Mouse (Mus musculus) hindbrain, embryonic 14.5 days (tissue): ENCODE data around the gene Kcnn1. TPM values are rescaled to one million over a fixed set of nuclear protein-coding genes. Genes with fewer than 3 reads are reported as not detected.

Source experiments
- ATAC-seq: fragments of 200-750 bp; cut with Nextera tagmentation; 2 replicates; pipeline ENCODE4 v1.8.0; 2017; ENCODE audit warnings: moderate number of reproducible peaks, mild to moderate bottlenecking, moderate TSS enrichment, moderate library complexity; ENCODE audit not compliant: low FRiP score
- DNase-seq: peaks from one replicate; pipeline ENCODE4 v3.0.0-alpha.2; 2015; ENCODE audit warnings: low spot score
- H3K27ac ChIP-seq: fragments of 300-500 bp; sonication (generic); 2 replicates; pipeline ENCODE4 v1.5.1; 2014; ENCODE audit warnings: mild to moderate bottlenecking, moderate library complexity
- H3K27me3 ChIP-seq: fragments of 300-500 bp; sonication (generic); 2 replicates; pipeline ENCODE4 v1.6.1; 2014; ENCODE audit warnings: mild to moderate bottlenecking, low read length, mixed read lengths; ENCODE audit not compliant: control insufficient read depth, insufficient read depth
- H3K36me3 ChIP-seq: fragments of 300-500 bp; sonication (generic); replicated peaks from 2 replicates; pipeline ENCODE4 v1.6.1; 2014; ENCODE audit not compliant: control insufficient read depth, insufficient read depth
- H3K4me1 ChIP-seq: fragments of 300-500 bp; sonication (generic); replicated peaks from 2 replicates; pipeline ENCODE4 v1.6.1; 2014; ENCODE audit warnings: antibody characterized with exemption, low read length, mixed read lengths; ENCODE audit not compliant: control insufficient read depth, insufficient read depth
- H3K4me2 ChIP-seq: fragments of 300-500 bp; sonication (generic); replicated peaks from 2 replicates; pipeline ENCODE4 v1.6.1; 2014; ENCODE audit warnings: mild to moderate bottlenecking, moderate library complexity
- H3K4me3 ChIP-seq: fragments of 300-500 bp; sonication (generic); replicated peaks from 2 replicates; pipeline ENCODE4 v1.5.1; 2014; ENCODE audit warnings: mild to moderate bottlenecking, low read length
- H3K9ac ChIP-seq: fragments of 300-500 bp; sonication (generic); 2 replicates; pipeline ENCODE4 v1.6.1; 2014
- H3K9me3 ChIP-seq: fragments of 300-500 bp; sonication (generic); 2 replicates; pipeline ENCODE4 v1.6.1; 2016; ENCODE audit warnings: low read length; ENCODE audit not compliant: control insufficient read depth
- WGBS: fragments of 180-500 bp; shearing (Covaris S2); extraction: QIAGEN DNeasy Blood & Tissue Kit; methylation state at CpG from one replicate; pipeline ENCODE4 v1.1.7; 2014; 5-methylcytosine and 5-hydroxymethylcytosine counted together
- polyA plus RNA-seq: library from polyadenylated mRNA; unstranded; fragments of >200 nt; fragmentation: Nextera tagmentation; extraction: Ambion mirVana; gene quantifications from 2 replicates; pipeline ENCODE4 v1.2.1, GENCODE M21; 2014

Kcnn1 gene
- polyA plus RNA-seq, 1 experiment from 2014 or later = 10.0 TPM

DNA sequence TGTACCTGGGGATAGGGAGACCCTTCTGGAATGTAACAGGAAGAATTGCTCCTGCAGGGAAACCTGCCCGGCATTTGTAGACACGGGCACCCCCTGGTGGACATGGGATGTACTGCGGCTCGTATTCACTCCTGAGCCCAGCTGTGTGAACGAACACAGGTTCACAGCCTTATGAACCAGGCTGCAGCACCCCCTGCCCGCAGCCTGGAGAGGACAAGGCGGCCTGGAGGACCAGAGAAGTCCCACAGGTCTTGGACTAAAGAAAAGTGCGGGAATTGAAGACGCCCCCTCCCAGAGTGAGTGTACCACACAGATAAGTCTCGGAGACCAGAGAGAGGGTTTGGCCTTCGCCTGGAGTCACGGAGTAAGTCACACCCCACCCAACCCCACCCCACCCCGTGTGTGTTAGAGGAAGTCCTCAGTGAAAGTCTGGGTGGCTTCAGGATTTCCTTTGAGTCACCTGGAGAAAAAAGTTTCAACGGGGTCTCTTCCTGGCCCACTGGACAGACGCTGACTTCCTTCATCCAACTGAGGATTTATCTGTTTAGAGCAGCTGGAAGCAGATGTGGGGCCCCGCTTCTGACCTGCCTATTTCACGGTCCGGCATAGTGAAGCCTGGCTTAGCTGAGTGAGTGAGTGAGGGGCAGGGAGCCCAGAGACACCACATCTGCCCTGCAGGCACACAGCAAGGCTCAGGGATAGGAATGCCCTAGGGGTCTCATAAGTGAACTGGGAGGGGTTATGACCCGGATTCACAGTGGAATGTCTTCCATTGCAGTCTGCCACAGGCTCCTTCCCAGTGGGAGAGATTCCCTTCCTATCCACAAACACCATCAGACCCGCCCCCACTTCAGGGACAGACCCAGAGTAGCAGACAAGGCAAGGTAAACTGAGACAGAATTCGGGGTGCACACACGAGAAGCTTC, 21.6 kb downstream of the Kcnn1 start:
- 42% methylated on average over 22 of the region's 22 CpGs for WGBS
- no peak overlapping the region for H3K27ac ChIP-seq

DNA sequence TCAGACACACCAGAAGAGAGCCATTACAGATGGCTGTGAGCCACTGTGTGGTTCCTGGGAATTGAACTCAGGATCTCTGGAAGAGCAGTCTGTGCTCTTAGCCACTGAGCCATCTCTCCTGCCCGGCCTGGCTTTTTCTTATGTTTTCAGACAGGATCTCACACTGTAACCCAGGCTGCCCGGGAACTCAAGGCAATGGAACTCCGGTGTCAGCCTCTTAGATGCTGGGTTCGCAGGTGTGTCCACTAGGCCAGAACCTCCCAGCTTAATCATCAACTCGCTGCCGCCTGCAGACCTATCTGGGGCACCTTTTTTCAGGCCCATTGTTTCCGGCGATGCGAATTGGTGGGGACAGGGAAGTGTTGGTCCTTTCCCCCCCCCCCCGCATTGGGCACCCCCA, 22.5 kb downstream of the Kcnn1 start:
- Histone ChIP-seq H3K4me1 (peaks cover 3% of the 10 kb centered on the region; the same call in 1 of the 2 replicates), H3K4me3 (no peak overlapping the region), H3K27me3 (no peaks in the 10 kb centered on the region), H3K36me3 (0 out of 2 replicates have a peak, but pooled peaks cover 7% of the 10 kb centered on the region), H3K9me3 (no peaks in the 10 kb centered on the region), H3K9ac (no peak overlapping the region), H3K4me2 (no peak overlapping the region), H3K27ac (peak overlapping the region; percentile 55; the same call in 1 of the 2 replicates)
- WGBS = 58% methylated on average over 10 of the region's 10 CpGs
- DNase-seq (no peak), ATAC-seq (no peak)

More for the DNA sequence above, 21.6 kb downstream of the Kcnn1 start:
- H3K9ac ChIP-seq = no peak overlapping the region
- H3K4me3 ChIP-seq = no peak overlapping the region
- DNase-seq = peak; percentile 95
- no peak; the same call in 1 of the 2 replicates for ATAC-seq
- no peak overlapping the region for H3K4me2 ChIP-seq
- H3K36me3 ChIP-seq = no peaks in the 10 kb centered on the region
- no peaks in the 10 kb centered on the region for H3K27me3 ChIP-seq
- no peaks in the 10 kb centered on the region for H3K9me3 ChIP-seq
- H3K4me1 ChIP-seq = peaks cover 3% of the 10 kb centered on the region; the same call in 1 of the 2 replicates

- no peaks in the 10 kb centered on the region for H3K27me3 ChIP-seq
- peak within 1 kb of the TSS; percentile 55 for H3K4me2 ChIP-seq
- H3K36me3 ChIP-seq = 0 out of 2 replicates have a peak, but pooled peaks cover 10% of the 10 kb centered on the region
- H3K4me1 ChIP-seq = peaks cover under 1% of the 10 kb centered on the region; the same call in 1 of the 2 replicates
- H3K9ac ChIP-seq = peak within 1 kb of the TSS; percentile 64
- peak; percentile 98 for DNase-seq
- ATAC-seq = peak; percentile 97
- H3K9me3 ChIP-seq = no peaks in the 10 kb centered on the region
- 3% methylated on average over 55 of the region's 55 CpGs for WGBS
- H3K4me3 ChIP-seq = peak within 1 kb of the TSS; percentile 44
- peak within 1 kb of the TSS; percentile 90 for H3K27ac ChIP-seq
Observed at GRCm38 (mm10) chr8:70839408-70840351, 23.4 kb downstream of the Kcnn1 start, which contains the start of gene Arrdc2. Gene Arrdc2, minus strand, starts transcription at chr8:70839720.

DNA sequence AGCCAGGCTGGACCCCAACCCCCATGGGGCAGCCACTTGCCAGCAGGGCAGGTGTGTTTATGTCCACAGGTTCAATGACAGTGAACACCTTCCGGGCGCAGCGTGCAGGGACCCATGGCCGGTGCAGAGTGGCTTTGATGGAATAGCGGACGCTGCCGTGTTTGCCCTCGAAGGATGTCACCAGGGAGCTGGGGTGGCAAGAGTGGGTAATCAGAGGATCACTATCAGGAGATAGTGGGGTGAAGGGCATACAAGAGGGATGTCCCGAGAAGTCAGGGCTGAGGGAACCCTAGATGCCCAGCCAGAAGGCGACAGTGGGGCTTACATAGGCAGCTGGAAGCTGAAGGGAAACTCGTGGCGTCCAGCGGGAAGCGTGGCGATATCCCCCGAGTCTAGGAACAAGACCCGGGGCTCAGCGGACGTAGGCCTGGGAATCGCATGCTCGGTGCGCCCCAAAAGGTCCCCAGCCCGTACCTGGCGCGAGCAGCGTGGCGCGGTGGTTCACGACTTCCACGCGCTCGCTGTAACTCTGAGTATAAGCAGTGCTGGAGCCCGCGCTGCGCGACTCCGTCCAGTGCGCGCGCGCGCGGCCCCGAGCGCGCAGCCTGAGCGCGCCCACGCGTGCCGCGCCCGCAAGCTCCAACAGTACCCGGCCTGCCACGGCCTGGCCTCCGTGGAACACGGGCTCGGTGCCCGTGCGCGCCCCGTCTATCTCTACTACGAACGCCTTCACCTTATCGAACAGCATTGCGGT, 24.2 kb downstream of the Kcnn1 start:
- ATAC-seq = peak; percentile 42
- 3% methylated on average over 66 of the region's 66 CpGs for WGBS
- no peaks in the 10 kb centered on the region for H3K9me3 ChIP-seq

GRCm38 (mm10) chr8:70836666-70837065, 26.4 kb downstream of the Kcnn1 start:
- H3K4me1 ChIP-seq = no peaks in the 10 kb centered on the region; the same call in 1 of the 2 replicates
- H3K4me3 ChIP-seq = no peak overlapping the region
- no peak for DNase-seq
- H3K27me3 ChIP-seq = no peaks in the 10 kb centered on the region
- H3K4me2 ChIP-seq = no peak overlapping the region
- no peak overlapping the region for H3K9ac ChIP-seq
- ATAC-seq = no peak
- 95% methylated on average over 12 of the region's 12 CpGs for WGBS
- H3K9me3 ChIP-seq = no peaks in the 10 kb centered on the region
- no peak overlapping the region for H3K27ac ChIP-seq
- H3K36me3 ChIP-seq = 0 out of 2 replicates have a peak, but pooled peaks cover 10% of the 10 kb centered on the region

More for the DNA sequence above, 24.2 kb downstream of the Kcnn1 start:
- peak overlapping the region; percentile 64 for H3K9ac ChIP-seq
- H3K4me2 ChIP-seq = peak overlapping the region; percentile 55
- peak overlapping the region; percentile 44 for H3K4me3 ChIP-seq
- no peaks in the 10 kb centered on the region for H3K27me3 ChIP-seq
- 0 out of 2 replicates have a peak, but pooled peaks cover 10% of the 10 kb centered on the region for H3K36me3 ChIP-seq
- DNase-seq = no peak
- peak overlapping the region; percentile 90 for H3K27ac ChIP-seq
- H3K4me1 ChIP-seq = no peaks in the 10 kb centered on the region; the same call in 1 of the 2 replicates

DNA sequence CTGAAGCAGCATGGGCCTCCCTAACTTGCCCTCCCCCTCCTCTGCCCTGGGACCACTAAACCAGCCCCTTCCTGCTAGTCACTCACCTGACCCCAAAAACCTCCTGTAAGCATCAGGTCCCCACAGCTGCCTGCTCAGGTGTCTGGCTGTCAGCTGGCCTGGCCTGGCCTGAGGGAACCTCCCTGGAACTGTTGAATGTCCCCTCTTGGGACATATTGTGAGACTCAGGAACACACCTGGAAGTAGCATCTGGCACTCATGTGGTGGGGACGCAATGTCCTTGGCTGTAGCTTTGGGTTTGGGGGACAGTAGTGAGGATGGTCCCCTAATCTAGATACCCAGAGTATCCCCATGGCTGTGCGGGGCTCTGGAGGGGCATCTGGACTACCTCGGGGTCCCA, 29.0 kb downstream of the Kcnn1 start:
- ATAC-seq = no peak
- Histone ChIP-seq H3K4me3 (no peak overlapping the region), H3K27ac (no peak overlapping the region), H3K27me3 (no peaks in the 10 kb centered on the region), H3K36me3 (0 out of 2 replicates have a peak, but pooled peaks cover 10% of the 10 kb centered on the region), H3K4me1 (no peaks in the 10 kb centered on the region; the same call in 1 of the 2 replicates), H3K9ac (no peak overlapping the region), H3K9me3 (no peaks in the 10 kb centered on the region), H3K4me2 (no peak overlapping the region)
- WGBS = 93% methylated on average over 3 of the region's 3 CpGs
- DNase-seq = no peak

DNA sequence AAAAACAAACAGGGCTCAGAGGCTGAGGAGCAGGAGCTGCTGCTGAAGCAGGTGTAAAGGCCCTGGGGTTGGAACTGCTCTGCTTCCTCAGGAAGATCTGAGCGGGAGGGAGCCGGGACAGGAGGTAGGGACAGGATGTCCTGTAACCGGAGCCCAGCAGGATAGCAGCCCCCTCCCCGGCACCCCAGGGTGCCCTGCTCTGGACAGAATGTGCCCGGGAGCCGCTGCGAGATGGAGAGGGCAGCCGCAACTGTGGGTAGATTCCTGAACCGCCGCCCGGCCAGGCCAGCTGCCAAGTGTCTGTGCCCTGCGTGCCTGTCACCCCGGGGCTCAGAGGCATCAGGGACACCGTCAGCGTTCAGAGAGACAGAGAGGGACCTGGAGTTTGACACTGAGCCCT, 29.5 kb downstream of the Kcnn1 start:
- ATAC-seq (no peak), DNase-seq (no peak)
- no peak overlapping the region for H3K9ac ChIP-seq
- no peaks in the 10 kb centered on the region; the same call in 1 of the 2 replicates for H3K4me1 ChIP-seq
- no peak overlapping the region for H3K27ac ChIP-seq
- no peaks in the 10 kb centered on the region for H3K9me3 ChIP-seq
- no peak overlapping the region for H3K4me3 ChIP-seq
- H3K4me2 ChIP-seq = no peak overlapping the region
- H3K27me3 ChIP-seq = no peaks in the 10 kb centered on the region
- WGBS = 52% methylated on average over 15 of the region's 15 CpGs
- 0 out of 2 replicates have a peak, but pooled peaks cover 10% of the 10 kb centered on the region for H3K36me3 ChIP-seq

GRCm38 (mm10) chr8:70833018-70833482, 30.0 kb downstream of the Kcnn1 start:
- H3K4me3 ChIP-seq = no peak overlapping the region
- no peak overlapping the region for H3K4me2 ChIP-seq
- no peaks in the 10 kb centered on the region for H3K9me3 ChIP-seq
- H3K9ac ChIP-seq = no peak overlapping the region
- WGBS = 53% methylated on average over 9 of the region's 9 CpGs
- H3K36me3 ChIP-seq = 0 out of 2 replicates have a peak, but pooled peaks cover 10% of the 10 kb centered on the region
- H3K27ac ChIP-seq = no peak overlapping the region
- no peak for ATAC-seq
- no peaks in the 10 kb centered on the region for H3K27me3 ChIP-seq
- no peaks in the 10 kb centered on the region for H3K4me1 ChIP-seq
- no peak for DNase-seq
